8 mouse cellular contexts compared by ENCODE assay signal in the genomic region with DNA sequence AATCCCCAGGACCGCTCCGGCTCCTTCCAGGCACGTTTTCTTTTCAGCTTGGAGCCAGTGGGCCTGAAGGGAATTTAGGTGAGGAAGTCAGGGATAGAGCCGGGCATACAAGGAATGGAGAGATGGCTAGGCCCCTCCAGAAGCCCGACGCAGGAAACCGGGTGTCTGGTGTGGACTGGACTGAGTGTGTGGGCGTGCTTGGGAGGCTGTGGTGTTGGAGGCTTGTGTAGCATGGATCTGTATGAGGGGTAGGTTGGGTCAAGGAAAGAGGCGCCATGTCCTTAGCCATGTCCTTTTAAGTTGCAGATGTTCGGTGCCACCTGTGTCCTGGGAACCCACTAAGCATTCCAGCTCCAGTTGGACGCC. TPM values are rescaled to one million over a fixed set of nuclear protein-coding genes. Genes with fewer than 3 reads are reported as not detected.
DNase-seq lines count a peak whose midpoint lies in the region; ATAC-seq and TF ChIP-seq lines count a peak whose summit lies in the region.

No protein-coding gene starts in this region.

- peak overlapping the region; percentile 67 for H3K4me3 ChIP-seq in heart, embryonic 15.5 days
- peak overlapping the region; percentile 83 for H3K4me3 ChIP-seq in E14TG2a.4 (replicated peaks; ENCODE audit: low read length)
- peak overlapping the region; percentile 61 for H3K4me3 ChIP-seq in embryonic facial prominence, embryonic 13.5 days
- H3K4me3 ChIP-seq in limb, embryonic 13.5 days, result peak overlapping the region; percentile 68
- peak overlapping the region; percentile 66 for H3K4me3 ChIP-seq in small intestine, adult 2 months (ENCODE audit: low read depth, low read length)

- no peak for TF ChIP-seq POLR2A in small intestine, adult 2 months (IDR thresholded peaks at IDR 0.05; ENCODE audit: low read depth, low read length)

- no peaks in the 10 kb centered on the region for H3K36me3 ChIP-seq in heart, embryonic 15.5 days
- peaks cover 28% of the 10 kb centered on the region for H3K36me3 ChIP-seq in E14TG2a.4 (ENCODE audit: insufficient read depth, low read length)
- H3K36me3 ChIP-seq in embryonic facial prominence, embryonic 13.5 days, result peaks cover 31% of the 10 kb centered on the region
- peaks cover 16% of the 10 kb centered on the region for H3K36me3 ChIP-seq in limb, embryonic 13.5 days
- no peaks in the 10 kb centered on the region for H3K36me3 ChIP-seq in small intestine, adult 2 months (ENCODE audit: control insufficient read depth, insufficient read depth, low read length)

- 0 out of 2 replicates have a peak overlapping the region, but pooled peaks have one; percentile 46 for H3K27ac ChIP-seq in heart, embryonic 15.5 days
- no peak overlapping the region for H3K27ac ChIP-seq in embryonic facial prominence, embryonic 13.5 days
- no peak overlapping the region; the same call in 1 of the 2 replicates for H3K27ac ChIP-seq in limb, embryonic 13.5 days
- H3K27ac ChIP-seq in small intestine, adult 2 months (ENCODE audit: insufficient read depth, low read depth, low read length), result no peak overlapping the region

- ATAC-seq in heart, embryonic 15.5 days (replicated peaks; ENCODE audit: insufficient number of reproducible peaks, insufficient read depth, low FRiP score, low read depth), result 0 out of 2 replicates have a peak, but pooled peaks have one; percentile 3
- no peak for ATAC-seq in embryonic facial prominence, embryonic 13.5 days (ENCODE audit: insufficient number of reproducible peaks, insufficient read depth, low FRiP score, low TSS enrichment, low read depth)
- ATAC-seq in limb, embryonic 13.5 days (ENCODE audit: low FRiP score, low read depth), result peak; percentile 30; the same call in 1 of the 2 replicates

- H3K9me3 ChIP-seq in heart, embryonic 15.5 days (replicated peaks), result no peaks in the 10 kb centered on the region
- peaks cover 9% of the 10 kb centered on the region for H3K9me3 ChIP-seq in E14TG2a.4 (ENCODE audit: low read length)
- no peaks in the 10 kb centered on the region; the same call in 1 of the 2 replicates for H3K9me3 ChIP-seq in embryonic facial prominence, embryonic 13.5 days
- H3K9me3 ChIP-seq in limb, embryonic 13.5 days, result peaks cover 5% of the 10 kb centered on the region; the same call in 1 of the 2 replicates

- no peaks in the 10 kb centered on the region; the same call in 1 of the 2 replicates for H3K27me3 ChIP-seq in heart, embryonic 15.5 days
- peaks cover 43% of the 10 kb centered on the region for H3K27me3 ChIP-seq in E14TG2a.4 (ENCODE audit: insufficient read depth, low read length)
- H3K27me3 ChIP-seq in embryonic facial prominence, embryonic 13.5 days, result no peaks in the 10 kb centered on the region
- H3K27me3 ChIP-seq in limb, embryonic 13.5 days, result no peaks in the 10 kb centered on the region
- H3K27me3 ChIP-seq in small intestine, adult 2 months (ENCODE audit: control insufficient read depth, insufficient read depth, low read length), result no peaks in the 10 kb centered on the region; the same call in 1 of the 2 replicates

- H3K4me1 ChIP-seq in heart, embryonic 15.5 days (replicated peaks), result peaks cover 22% of the 10 kb centered on the region
- peaks cover 28% of the 10 kb centered on the region for H3K4me1 ChIP-seq in E14TG2a.4 (replicated peaks; ENCODE audit: low read depth, low read length)
- H3K4me1 ChIP-seq in embryonic facial prominence, embryonic 13.5 days, result peaks cover 36% of the 10 kb centered on the region
- H3K4me1 ChIP-seq in limb, embryonic 13.5 days, result peaks cover 34% of the 10 kb centered on the region
- H3K4me1 ChIP-seq in small intestine, adult 2 months (ENCODE audit: control insufficient read depth, insufficient read depth, insufficient read length, low read length), result 0 out of 2 replicates have a peak, but pooled peaks cover 3% of the 10 kb centered on the region

- TF ChIP-seq CTCF in E14TG2a.4 (conservative IDR thresholded peaks at IDR 0.05; ENCODE audit: low read length), result no peak
- TF ChIP-seq CTCF in small intestine, adult 2 months (IDR thresholded peaks at IDR 0.05; ENCODE audit: extremely low read depth, insufficient read length, insufficient replicate concordance, low read depth, low read length), result no peak

- no peak for DNase-seq in heart, postnatal 36 days
- DNase-seq in spleen, adult 12 weeks (ENCODE audit: low spot score), result no peak
- DNase-seq in gastrocnemius, adult 18-20 months (ENCODE audit: low spot score), result no peak

- H3K4me2 ChIP-seq in heart, embryonic 15.5 days, result peak overlapping the region; percentile 98
- H3K4me2 ChIP-seq in embryonic facial prominence, embryonic 13.5 days, result peak overlapping the region; percentile 82
- peak overlapping the region; percentile 83 for H3K4me2 ChIP-seq in limb, embryonic 13.5 days (replicated peaks)

- intact Hi-C loops in heart, postnatal 36 days (cut with DNase I), result loop anchor here (2.0 kb wide), 1 partner anchor 75 kb away; no protein-coding TSS in a partner anchor

- WGBS in heart, embryonic 15.5 days, result 23% methylated on average over 11 of the region's 11 CpGs
- WGBS in embryonic facial prominence, embryonic 13.5 days, result 27% methylated on average over 11 of the region's 11 CpGs
- 25% methylated on average over 11 of the region's 11 CpGs for WGBS in limb, embryonic 13.5 days
- WGBS in small intestine, adult 2 months, result 37% methylated on average over 11 of the region's 11 CpGs

- peak overlapping the region; percentile 66 for H3K9ac ChIP-seq in heart, embryonic 15.5 days
- peak overlapping the region; percentile 87 for H3K9ac ChIP-seq in embryonic facial prominence, embryonic 13.5 days
- peak overlapping the region; percentile 82 for H3K9ac ChIP-seq in limb, embryonic 13.5 days

RNA-seq across cellular contexts. Expression of a gene that starts 0.9 kb away (rescaled TPM):
- 4.7 and 7.4 TPM in 2 replicates for polyA plus RNA-seq in heart, embryonic 15.5 days (2015; fragmentation: Nextera tagmentation; extraction: Ambion mirVana)
- 1 to 10 TPM; 3.1 to 4.0 TPM for total RNA-seq in heart, postnatal 36 days (2021)
- polyA plus RNA-seq in embryonic facial prominence, embryonic 13.5 days (2015; fragmentation: Nextera tagmentation; extraction: Ambion mirVana), result 12.4 and 12.6 TPM in 2 replicates
- polyA plus RNA-seq in limb, embryonic 13.5 days (2015; fragmentation: Nextera tagmentation; extraction: Ambion mirVana), result 12.1 and 12.4 TPM in 2 replicates
- 2.0 and 2.4 TPM in 2 replicates for polyA plus RNA-seq in small intestine, adult 2 months (2012; rRNA removed)
- 1 to 10 TPM; 1.2 to 1.6 TPM for total RNA-seq in gastrocnemius, adult 18-20 months (2021)

RNA-seq across cellular contexts. Expression of a gene that starts 51.4 kb away (rescaled TPM):
- polyA plus RNA-seq in heart, embryonic 15.5 days (2015; fragmentation: Nextera tagmentation; extraction: Ambion mirVana), result 7.5 and 7.8 TPM in 2 replicates
- total RNA-seq in heart, postnatal 36 days (2021), result 1 to 10 TPM; 6.5 to 8.3 TPM
- polyA plus RNA-seq in embryonic facial prominence, embryonic 13.5 days (2015; fragmentation: Nextera tagmentation; extraction: Ambion mirVana), result 8.8 and 10.6 TPM in 2 replicates
- 9.1 and 9.5 TPM in 2 replicates for polyA plus RNA-seq in limb, embryonic 13.5 days (2015; fragmentation: Nextera tagmentation; extraction: Ambion mirVana)
- polyA plus RNA-seq in small intestine, adult 2 months (2012; rRNA removed), result 1.1 and 1.4 TPM in 2 replicates
- total RNA-seq in gastrocnemius, adult 18-20 months (2021), result 10 to 100 TPM; 35.0 to 39.3 TPM
